Mouse (Mus musculus): ENCODE measurements around the gene Fbxl15.

- TF ChIP-seq CTCF (IDR thresholded peaks at IDR 0.05; ENCODE audit: low read depth) (peak; percentile 60), EP300 (IDR thresholded peaks at IDR 0.05; ENCODE audit: low read depth) (peak; percentile 69; the same call in 1 of the 2 replicates)
Measured at GRCm38 (mm10) chr19:46338331-46338936, 10.4 kb downstream of the Fbxl15 start, which contains the start of gene Cuedc2.

Measured in heart, postnatal 0 days (tissue).